Mouse (Mus musculus): ENCODE measurements around the gene Prss21.
A peak's percentile ranks its signal among the peaks of the same experiment; 100 is the strongest.
"Not testable (repeated sequence)": the region's sequence is repeated elsewhere in the genome, so short reads cannot be mapped to it uniquely, and the experiment has no call there.

The Prss21 gene

GRCm38 (mm10) chr17:23862926-23863325 lies 4.9 kb upstream of the Prss21 start:
- DNase-seq (ENCODE audit: low read depth, low spot score) = no peak

GRCm38 (mm10) chr17:23868513-23868912 lies 657 bp downstream of the Prss21 start:
- no peak for DNase-seq (ENCODE audit: low read depth, low spot score)

GRCm38 (mm10) chr17:23873884-23874856 lies 6.3 kb downstream of the Prss21 start:
- DNase-seq (ENCODE audit: low read depth, low spot score) = peak; percentile 39

GRCm38 (mm10) chr17:23876741-23877140 lies 8.9 kb downstream of the Prss21 start:
- DNase-seq (ENCODE audit: low read depth, low spot score) = no peak

- DNase-seq (ENCODE audit: low read depth, low spot score) = no peak
These were observed 9.3 kb downstream of the Prss21 start for GRCm38 (mm10) chr17:23877166-23877565.

GRCm38 (mm10) chr17:23880576-23880975 lies 12.7 kb downstream of the Prss21 start, which contains the start of the genes Dcpp1 and Dcpp2:
Dcpp1 (plus strand) TSS chr17:23880876.
Dcpp2 (plus strand) TSS chr17:23880880.
- not testable (repeated sequence) for DNase-seq (ENCODE audit: low read depth, low spot score)

GRCm38 (mm10) chr17:23917158-23917557 lies 49.3 kb downstream of the Prss21 start, which contains the start of gene Dcpp3:
Dcpp3 (plus strand) TSS chr17:23917458.
- not testable (repeated sequence) for DNase-seq (ENCODE audit: low read depth, low spot score)

Data from CD4-positive, CD25-positive, alpha-beta regulatory T cell, adult 2 months (primary cell).